In the genomic region with DNA sequence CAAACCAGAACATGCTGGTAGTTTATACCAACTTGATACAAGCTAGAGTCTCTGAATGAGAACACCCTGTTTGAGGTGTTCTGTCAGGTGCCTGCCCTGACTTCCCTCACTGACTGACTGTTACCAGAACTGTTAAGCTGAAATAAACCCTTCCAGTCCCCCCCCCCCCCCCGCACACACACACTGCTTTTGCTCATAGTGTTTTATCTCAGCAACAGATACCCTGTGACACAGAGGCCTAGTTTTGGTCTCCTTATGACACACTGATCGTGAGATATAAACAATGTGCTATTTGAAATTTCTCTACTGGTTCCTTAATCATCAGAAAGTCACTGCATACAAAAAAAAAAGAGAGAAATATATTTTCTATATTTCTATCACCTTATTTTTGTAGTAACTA, we compare ENCODE assay signal across 23 mouse cellular contexts.
"Had no signal": no experiment of that assay in that cellular context is flagged by ENCODE, and none has a peak within 500 bp of the region (broad histone marks: within the 10 kb centered on the region; RNA-seq: fewer than 3 reads in every experiment).

No protein-coding gene starts in this region.

- H3K4me3 ChIP-seq: heart, adult 2 months; heart, embryonic 12.5 days; hindbrain, embryonic 10.5 days; hindbrain, embryonic 12.5 days; intestine, embryonic 15.5 days; layer of hippocampus, adult 2 months; left cerebral cortex, adult 2 months; limb, embryonic 10.5 days; limb, embryonic 12.5 days had no signal

- H3K9me3 ChIP-seq: heart, embryonic 12.5 days; hindbrain, embryonic 10.5 days; hindbrain, embryonic 12.5 days; intestine, embryonic 15.5 days; limb, embryonic 10.5 days; limb, embryonic 12.5 days had no signal

- ATAC-seq: hindbrain, embryonic 16.5 days; inflammation-experienced regulatory T-cells, adult 6 months; intestine, embryonic 15.5 days; intestine, postnatal 0 days had no signal

- H3K4me2 ChIP-seq: heart, embryonic 12.5 days; hindbrain, embryonic 12.5 days; hindbrain, embryonic 14.5 days; intestine, embryonic 15.5 days; limb, embryonic 12.5 days had no signal

- H3K4me1 ChIP-seq: hindbrain, embryonic 10.5 days; hindbrain, embryonic 12.5 days; intestine, embryonic 15.5 days; limb, embryonic 10.5 days; limb, embryonic 12.5 days had no signal

- H3K36me3 ChIP-seq: heart, embryonic 12.5 days; hindbrain, embryonic 10.5 days; hindbrain, embryonic 12.5 days; intestine, embryonic 15.5 days; limb, embryonic 10.5 days; limb, embryonic 12.5 days had no signal

- H3K27me3 ChIP-seq: heart, embryonic 12.5 days; hindbrain, embryonic 12.5 days; intestine, embryonic 15.5 days; limb, embryonic 12.5 days had no signal

- H3K27ac ChIP-seq: heart, adult 2 months; hindbrain, embryonic 10.5 days; hindbrain, embryonic 12.5 days; hindbrain, embryonic 14.5 days; intestine, embryonic 15.5 days; layer of hippocampus, adult 2 months; left cerebral cortex, adult 2 months; limb, embryonic 10.5 days; limb, embryonic 12.5 days had no signal

- DNase-seq: gastrocnemius, postnatal 14 days; gastrocnemius, postnatal 36 days; heart, adult 11 months; heart, adult 2 months; heart, postnatal 10 days; heart, postnatal 4 days; kidney, adult 18-20 months; kidney, adult 8-10 months; kidney, postnatal 10 days; kidney, postnatal 25 days; kidney, postnatal 4 days had no signal

- H3K9ac ChIP-seq: heart, embryonic 12.5 days; hindbrain, embryonic 12.5 days; hindbrain, embryonic 14.5 days; intestine, embryonic 15.5 days; limb, embryonic 12.5 days had no signal
